Mouse (Mus musculus) stomach, postnatal 0 days (tissue): ENCODE results near the gene Usp4. TPM values are rescaled to one million over a fixed set of nuclear protein-coding genes. Genes with fewer than 3 reads are reported as not detected.

ENCODE experiments used
- ATAC-seq: fragments of 200-750 bp; cut with Nextera tagmentation; 2 replicates; pipeline ENCODE4 v1.8.0; 2017; ENCODE audit not compliant: low FRiP score, low TSS enrichment
- DNase-seq: peaks from one replicate; pipeline ENCODE4 v3.0.0-alpha.2; 2016; ENCODE audit warnings: low spot score
- H3K27ac ChIP-seq: fragments of 300-500 bp; sonication (generic); replicated peaks from 2 replicates; pipeline ENCODE4 v1.5.1; 2014; ENCODE audit warnings: mild to moderate bottlenecking, control low read depth
- H3K27me3 ChIP-seq: fragments of 300-500 bp; sonication (generic); 2 replicates; pipeline ENCODE4 v1.6.1; 2014; ENCODE audit warnings: low read length; ENCODE audit not compliant: control insufficient read depth, insufficient read depth
- H3K36me3 ChIP-seq: fragments of 300-500 bp; sonication (generic); 2 replicates; pipeline ENCODE4 v1.6.1; 2014; ENCODE audit warnings: low read length, mixed read lengths; ENCODE audit not compliant: control insufficient read depth, insufficient read depth
- H3K4me1 ChIP-seq: fragments of 300-500 bp; sonication (generic); replicated peaks from 2 replicates; pipeline ENCODE4 v1.6.1; 2014; ENCODE audit warnings: antibody characterized with exemption; ENCODE audit not compliant: control insufficient read depth, insufficient read depth
- H3K4me2 ChIP-seq: fragments of 300-500 bp; sonication (generic); replicated peaks from 2 replicates; pipeline ENCODE4 v1.6.1; 2014; ENCODE audit warnings: low read depth, mild to moderate bottlenecking, control low read depth, moderate library complexity
- H3K4me3 ChIP-seq: fragments of 300-500 bp; sonication (generic); 2 replicates; pipeline ENCODE4 v1.5.1; 2014; ENCODE audit warnings: low read depth, low read length, control low read depth
- H3K9ac ChIP-seq: fragments of 300-500 bp; sonication (generic); 2 replicates; pipeline ENCODE4 v1.6.1; 2014; ENCODE audit warnings: mild to moderate bottlenecking, low read length, control low read depth, mixed read lengths
- H3K9me3 ChIP-seq: fragments of 300-500 bp; sonication (generic); 2 replicates; pipeline ENCODE4 v1.6.1; 2016; ENCODE audit warnings: low read length; ENCODE audit not compliant: control insufficient read depth
- CTCF ChIP-seq: IDR thresholded peaks from 2 replicates; pipeline ENCODE4 v1.5.1; 2016; ENCODE audit warnings: antibody characterized with exemption, low read depth, mild to moderate bottlenecking, moderate library complexity
- EP300 ChIP-seq: optimal IDR thresholded peaks from 2 replicates; pipeline ENCODE3; 2016; ENCODE audit warnings: antibody characterized with exemption
- WGBS: fragments of 180-500 bp; shearing (Covaris S2); extraction: QIAGEN DNeasy Blood & Tissue Kit; methylation state at CpG from one replicate; pipeline ENCODE4 v1.1.7; 2014; 5-methylcytosine and 5-hydroxymethylcytosine counted together
- polyA plus RNA-seq: library from polyadenylated mRNA; unstranded; fragments of >200 nt; fragmentation: Nextera tagmentation; extraction: Ambion mirVana; gene quantifications from 2 replicates; pipeline ENCODE4 v1.2.1, GENCODE M21; 2015

Usp4 gene
- polyA plus RNA-seq, result 56.8 and 59.6 TPM in 2 replicates

DNA sequence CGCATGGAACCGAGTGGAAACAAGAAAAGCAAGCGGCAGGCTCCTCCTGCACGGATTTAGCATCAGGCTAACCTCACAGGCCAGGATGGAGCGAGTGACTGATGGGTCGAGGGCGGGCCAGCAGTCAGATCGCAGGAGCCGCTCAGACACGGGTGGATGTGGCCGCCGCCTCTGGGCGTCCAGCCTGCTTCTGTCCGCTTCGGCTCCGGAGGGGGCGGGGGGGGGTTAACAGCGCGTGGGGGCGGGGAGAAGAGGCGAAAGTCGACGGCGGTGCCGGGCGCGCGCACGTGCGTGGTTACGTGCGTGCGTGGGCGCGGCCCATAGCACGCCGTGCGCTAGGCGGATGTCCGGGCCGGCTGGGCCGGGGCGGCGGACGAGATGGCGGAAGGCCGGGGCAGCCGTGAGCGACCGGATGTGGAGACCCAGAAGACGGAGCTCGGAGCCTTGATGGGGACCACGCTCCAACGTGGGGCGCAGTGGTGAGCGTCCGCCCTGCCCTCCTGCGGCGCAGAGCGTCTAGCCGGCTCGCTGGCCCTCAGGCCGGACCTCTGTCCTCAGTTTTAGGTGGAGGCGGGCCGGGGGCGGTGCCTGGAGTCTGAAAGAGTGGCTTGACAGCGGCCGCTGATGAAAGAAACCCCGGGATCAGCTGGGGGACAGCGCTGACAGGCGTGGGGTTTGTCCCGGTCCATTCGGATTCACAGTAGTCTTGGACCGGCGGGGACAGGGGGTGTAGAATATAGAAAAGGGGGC, at the start of gene Usp4:
Gene Usp4 (plus strand): TSS at position 314 of the 750 bp plus-strand sequence.
- H3K27ac ChIP-seq, result peak within 1 kb of the TSS; percentile 96
- ATAC-seq, result peak; percentile 95
- peaks cover 12% of the 10 kb centered on the region for H3K36me3 ChIP-seq
- no peaks in the 10 kb centered on the region for H3K9me3 ChIP-seq
- peak within 1 kb of the TSS; percentile 80 for H3K4me2 ChIP-seq
- peak; percentile 96 for DNase-seq
- under 1% methylated on average over 68 of the region's 75 CpGs for WGBS
- H3K4me1 ChIP-seq, result 0 out of 2 replicates have a peak, but pooled peaks cover 2% of the 10 kb centered on the region
- H3K27me3 ChIP-seq, result no peaks in the 10 kb centered on the region
- H3K4me3 ChIP-seq, result peak within 1 kb of the TSS; percentile 87
- peak within 1 kb of the TSS; percentile 89 for H3K9ac ChIP-seq
- TF ChIP-seq EP300, result no peak
- TF ChIP-seq CTCF, result no peak

GRCm38 (mm10) chr9:108301853-108302252, 45.8 kb upstream of the Usp4 start:
- Histone ChIP-seq H3K9ac (no peak overlapping the region), H3K4me3 (no peak overlapping the region), H3K9me3 (no peaks in the 10 kb centered on the region), H3K4me1 (peaks cover 5% of the 10 kb centered on the region), H3K27ac (peak overlapping the region; percentile 61), H3K4me2 (no peak overlapping the region), H3K36me3 (peaks cover 4% of the 10 kb centered on the region; the same call in 1 of the 2 replicates), H3K27me3 (no peaks in the 10 kb centered on the region)
- DNase-seq, result peak; percentile 72
- 57% methylated on average over 3 of the region's 3 CpGs for WGBS
- peak; percentile 40 for ATAC-seq
- TF ChIP-seq CTCF (no peak), EP300 (no peak)

DNA sequence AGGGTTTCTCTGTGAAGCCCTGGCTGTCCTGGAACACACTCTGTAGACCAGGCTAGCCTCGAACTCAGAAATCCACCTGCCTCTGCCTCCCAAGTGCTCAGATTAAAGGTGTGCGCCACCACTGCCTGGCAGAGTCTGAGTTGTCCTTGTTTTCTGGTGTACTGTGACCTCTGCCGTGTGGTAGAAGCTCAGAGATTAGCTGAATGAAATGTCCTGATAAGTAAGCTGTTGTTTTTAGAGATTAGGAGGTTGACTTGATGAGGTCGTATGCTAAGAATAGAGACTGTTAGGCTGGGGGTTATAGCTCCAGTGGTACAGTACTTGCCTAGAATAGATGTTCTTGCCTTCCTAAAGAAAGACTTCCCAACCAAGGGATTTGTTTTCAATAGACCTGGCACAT, 42.9 kb upstream of the Usp4 start:
- Histone ChIP-seq H3K27ac (peak overlapping the region; percentile 97), H3K4me1 (peaks cover 7% of the 10 kb centered on the region), H3K27me3 (no peaks in the 10 kb centered on the region), H3K4me2 (peak overlapping the region; percentile 89), H3K9ac (peak overlapping the region; percentile 93), H3K9me3 (no peaks in the 10 kb centered on the region), H3K36me3 (peaks cover 4% of the 10 kb centered on the region; the same call in 1 of the 2 replicates), H3K4me3 (peak overlapping the region; percentile 94; the same call in 1 of the 2 replicates)
- DNase-seq (no peak), ATAC-seq (no peak)
- WGBS, result 62% methylated on average over 4 of the region's 4 CpGs
- no peak for TF ChIP-seq CTCF
- no peak for TF ChIP-seq EP300

DNA sequence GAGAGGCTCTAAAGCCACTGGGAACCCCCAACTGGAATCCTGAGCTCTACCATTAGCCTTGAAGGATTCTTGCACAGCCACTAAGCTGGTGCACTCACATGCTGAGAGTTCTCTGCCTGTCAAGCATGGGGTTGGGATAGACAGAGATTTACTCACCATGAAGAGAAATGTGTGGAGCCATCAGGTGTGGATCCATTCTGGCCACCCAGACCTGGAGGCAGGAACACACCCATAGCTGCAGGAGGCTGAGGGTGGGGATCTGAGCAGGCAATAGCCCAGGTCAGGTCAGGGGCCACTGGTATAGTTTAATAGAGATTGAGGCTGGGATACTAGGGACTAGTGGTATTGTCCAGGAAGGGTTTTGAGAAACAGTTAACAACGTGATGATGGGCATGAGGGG, 42.5 kb upstream of the Usp4 start:
- peaks cover 7% of the 10 kb centered on the region for H3K4me1 ChIP-seq
- H3K27ac ChIP-seq, result peak overlapping the region; percentile 97
- H3K4me2 ChIP-seq, result peak overlapping the region; percentile 89
- ATAC-seq (no peak), DNase-seq (peak; percentile 40)
- no peaks in the 10 kb centered on the region for H3K27me3 ChIP-seq
- H3K4me3 ChIP-seq, result peak overlapping the region; percentile 94
- H3K9me3 ChIP-seq, result no peaks in the 10 kb centered on the region
- WGBS, result 9% methylated on average over 1 of the region's 1 CpGs
- H3K9ac ChIP-seq, result peak overlapping the region; percentile 93
- peaks cover 4% of the 10 kb centered on the region; the same call in 1 of the 2 replicates for H3K36me3 ChIP-seq
- TF ChIP-seq CTCF, result no peak
- no peak for TF ChIP-seq EP300

DNA sequence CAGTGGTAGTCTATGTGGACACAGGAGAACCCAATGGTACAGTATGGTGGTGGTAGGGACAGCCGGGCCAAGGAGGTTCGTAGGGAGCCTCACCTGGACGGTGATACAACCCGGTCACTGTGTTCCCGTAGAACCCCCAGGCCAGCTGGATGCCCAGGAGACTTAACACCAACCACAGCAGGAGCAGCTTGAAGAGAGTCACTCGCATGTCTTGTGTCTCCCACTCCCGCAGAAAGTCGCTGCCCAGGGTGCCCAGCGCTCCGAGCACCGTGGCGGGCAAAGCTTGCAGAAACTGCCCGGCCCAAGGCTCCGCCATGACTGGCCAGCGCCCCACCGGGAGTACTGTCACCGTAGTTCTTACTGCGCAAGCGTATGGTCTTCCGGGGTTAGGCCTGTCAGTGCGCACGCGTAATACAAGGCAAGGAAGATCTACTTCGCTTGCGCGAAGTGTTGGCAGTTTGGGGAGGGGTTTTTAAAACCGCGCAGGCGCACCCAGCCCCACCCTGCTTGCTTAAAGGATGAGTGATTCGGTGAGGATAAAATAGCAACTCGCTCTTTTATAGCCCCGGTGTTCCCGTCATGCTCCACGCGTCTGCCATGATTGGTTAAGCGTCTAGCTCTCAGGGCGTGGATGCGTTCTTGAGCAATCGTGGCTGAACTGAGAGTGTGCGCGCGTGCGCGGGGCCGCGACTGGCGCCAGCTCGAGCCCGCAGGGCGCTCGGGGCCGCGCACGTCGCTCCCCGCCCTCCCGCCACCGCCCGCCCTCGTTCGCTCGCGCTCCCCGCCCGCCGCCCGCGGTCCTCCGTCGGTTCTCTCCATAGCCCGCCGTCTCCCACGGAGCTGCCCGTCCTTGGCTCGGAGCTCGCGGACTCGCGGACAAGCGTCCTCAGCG, 41.8 kb upstream of the Usp4 start, which contains the start of the genes Rhoa and Tcta:
Gene Rhoa (plus strand): TSS at position 501 of the 892 bp plus-strand sequence.
Gene Tcta (minus strand): TSS at position 532 of the 892 bp plus-strand sequence.
- Histone ChIP-seq H3K4me1 (peaks cover 7% of the 10 kb centered on the region), H3K4me2 (peak within 1 kb of the TSS; percentile 89), H3K4me3 (peak within 1 kb of the TSS; percentile 94), H3K36me3 (peaks cover 4% of the 10 kb centered on the region; the same call in 1 of the 2 replicates), H3K27me3 (no peaks in the 10 kb centered on the region), H3K9me3 (no peaks in the 10 kb centered on the region), H3K27ac (peak within 1 kb of the TSS; percentile 100), H3K9ac (peak within 1 kb of the TSS; percentile 99)
- DNase-seq (peak; percentile 97), ATAC-seq (peak; percentile 93)
- WGBS, result under 1% methylated on average over 70 of the region's 81 CpGs
- no peak for TF ChIP-seq EP300
- peak; percentile 8; the same call in 1 of the 2 replicates for TF ChIP-seq CTCF
